Mouse (Mus musculus) bone marrow, adult 2 months (tissue): ENCODE measurements around the gene Mybpc3. TPM values are rescaled to one million over a fixed set of nuclear protein-coding genes. Genes with fewer than 3 reads are reported as not detected.

Experiments used
- H3K27ac ChIP-seq: fragments of 200-500 bp; 2 replicates; pipeline ENCODE4 v1.5.1; 2012; ENCODE audit warnings: low read depth, mild to moderate bottlenecking, control low read depth, inconsistent platforms, low read length; ENCODE audit not compliant: control insufficient read depth, poor library complexity, insufficient read depth
- H3K4me1 ChIP-seq: fragments of 200-500 bp; 2 replicates; pipeline ENCODE4 v1.6.1; 2011; ENCODE audit warnings: low read length; ENCODE audit not compliant: control insufficient read depth, insufficient read depth
- H3K4me3 ChIP-seq: fragments of 200-500 bp; replicated peaks from 2 replicates; pipeline ENCODE3; 2011; ENCODE audit warnings: mild to moderate bottlenecking, low read depth, low read length, control low read depth; ENCODE audit not compliant: control insufficient read depth
- CTCF ChIP-seq: fragments of 200-500 bp; IDR thresholded peaks from 2 replicates; pipeline ENCODE4 v1.5.1; 2011; ENCODE audit warnings: low read length, control low read depth; ENCODE audit not compliant: control insufficient read depth, insufficient read depth
- POLR2A ChIP-seq: fragments of 200-500 bp; IDR thresholded peaks from 2 replicates; pipeline ENCODE4 v1.6.1; 2011; ENCODE audit warnings: low read depth, mild to moderate bottlenecking, control low read depth, low read length, borderline replicate concordance; ENCODE audit not compliant: control insufficient read depth
- WGBS: fragments of 180-500 bp; shearing (Covaris S2); methylation state at CpG from one replicate; pipeline ENCODE4 v1.1.7; 2018; 5-methylcytosine and 5-hydroxymethylcytosine counted together
- polyA plus RNA-seq: library from polyadenylated mRNA; stranded (reverse); fragments of >200 nt; gene quantifications from 2 replicates; pipeline ENCODE4 v1.2.4, GENCODE M21; 2011; ENCODE audit warnings: low replicate concordance; ENCODE audit not compliant: missing spikeins, insufficient read depth, insufficient read length

The Mybpc3 gene
- polyA plus RNA-seq, 1 experiment: 1.1 TPM

GRCm38 (mm10) chr2:91078314-91079025, 39.5 kb upstream of the Mybpc3 start:
- peak overlapping the region; percentile 57 for H3K4me3 ChIP-seq
- TF ChIP-seq CTCF (no peak), POLR2A (no peak; the same call in 1 of the 2 replicates)
- peaks cover 8% of the 10 kb centered on the region for H3K4me1 ChIP-seq
- WGBS: under 1% methylated on average over 35 of the region's 36 CpGs
- peak overlapping the region; percentile 84 for H3K27ac ChIP-seq

- WGBS: 27% methylated on average over 5 of the region's 5 CpGs
- H3K4me3 ChIP-seq: peak overlapping the region; percentile 16
These were observed 38.9 kb upstream of the Mybpc3 start for GRCm38 (mm10) chr2:91079026-91079384.

GRCm38 (mm10) chr2:91080784-91081513, 37.0 kb upstream of the Mybpc3 start:
- H3K27ac ChIP-seq: peak overlapping the region; percentile 32
- H3K4me1 ChIP-seq: peaks cover 10% of the 10 kb centered on the region
- no peak overlapping the region for H3K4me3 ChIP-seq
- TF ChIP-seq POLR2A: no peak
- TF ChIP-seq CTCF: no peak
- WGBS: 20% methylated on average over 8 of the region's 8 CpGs

More at GRCm38 (mm10) chr2:91079026-91079384, 38.9 kb upstream of the Mybpc3 start:
- Histone ChIP-seq H3K27ac (peak overlapping the region; percentile 84), H3K4me1 (peaks cover 8% of the 10 kb centered on the region)
- no peak for TF ChIP-seq POLR2A
- TF ChIP-seq CTCF: no peak

GRCm38 (mm10) chr2:91081775-91082695, 35.9 kb upstream of the Mybpc3 start, which contains the start of gene Spi1:
TSS of gene Spi1 (plus strand) at chr2:91082390.
- 20% methylated on average over 13 of the region's 13 CpGs for WGBS
- peaks cover 14% of the 10 kb centered on the region for H3K4me1 ChIP-seq
- peak within 1 kb of the TSS; percentile 59 for H3K4me3 ChIP-seq
- TF ChIP-seq CTCF: no peak
- TF ChIP-seq POLR2A: peak; percentile 40; the same call in 1 of the 2 replicates
- H3K27ac ChIP-seq: peak within 1 kb of the TSS; percentile 89

DNA sequence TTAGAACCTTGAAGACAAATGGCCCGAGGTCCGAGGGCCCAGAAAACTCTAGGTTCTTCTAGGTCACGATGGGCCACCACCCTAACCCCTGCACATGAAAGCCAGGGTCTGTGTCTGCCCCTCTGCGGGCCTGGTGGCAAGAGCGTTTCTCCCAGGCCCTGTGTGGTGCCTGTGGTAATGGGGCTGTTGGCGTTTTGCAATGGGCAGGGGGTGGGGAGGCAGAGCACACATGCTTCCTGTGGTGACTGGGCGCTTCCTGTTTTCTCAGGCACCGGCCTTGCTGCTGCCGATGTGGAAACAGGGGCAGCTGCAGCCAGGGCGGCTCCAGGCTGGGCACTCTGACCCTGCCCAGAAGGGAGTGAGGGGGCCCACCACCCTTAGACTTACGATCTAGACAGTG, 35.1 kb upstream of the Mybpc3 start:
- WGBS: 2% methylated on average over 11 of the region's 11 CpGs
- peak overlapping the region; percentile 89 for H3K27ac ChIP-seq
- H3K4me1 ChIP-seq: peaks cover 14% of the 10 kb centered on the region
- H3K4me3 ChIP-seq: peak overlapping the region; percentile 48
- TF ChIP-seq CTCF (peak; percentile 14; the same call in 1 of the 2 replicates), POLR2A (peak; percentile 96)

DNA sequence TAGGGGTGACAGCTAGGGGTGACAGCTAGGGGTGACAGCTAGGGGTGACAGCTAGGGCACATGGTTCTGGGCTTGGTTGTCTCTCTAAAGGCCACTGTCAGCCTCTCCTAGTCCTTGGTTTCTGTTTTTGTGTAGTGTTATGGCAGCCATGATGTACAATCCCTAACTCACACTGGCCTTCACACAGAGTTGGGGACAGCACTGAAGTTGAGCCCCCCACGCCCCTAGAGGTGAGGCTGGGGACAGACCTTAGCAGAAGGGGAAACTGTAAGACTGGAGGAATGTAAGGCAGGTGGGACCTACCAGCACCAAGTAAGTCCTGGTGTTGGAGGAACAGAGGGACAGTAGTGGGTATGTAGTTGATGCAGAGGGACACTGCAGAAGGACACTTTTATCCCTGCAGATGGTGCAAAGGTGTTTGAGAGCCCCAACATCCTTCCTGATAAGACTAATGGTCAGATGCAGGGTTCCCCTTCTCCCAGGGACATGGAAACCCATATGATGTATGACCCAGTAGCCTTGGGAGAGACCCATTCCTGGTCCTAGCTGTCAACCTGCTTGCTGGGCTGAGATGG, 34.5 kb upstream of the Mybpc3 start:
- peak overlapping the region; percentile 48 for H3K4me3 ChIP-seq
- peak overlapping the region; percentile 89 for H3K27ac ChIP-seq
- TF ChIP-seq CTCF: peak; percentile 9; the same call in 1 of the 2 replicates
- TF ChIP-seq POLR2A: no peak
- WGBS: 8% methylated on average over 1 of the region's 1 CpGs
- peaks cover 15% of the 10 kb centered on the region for H3K4me1 ChIP-seq

DNA sequence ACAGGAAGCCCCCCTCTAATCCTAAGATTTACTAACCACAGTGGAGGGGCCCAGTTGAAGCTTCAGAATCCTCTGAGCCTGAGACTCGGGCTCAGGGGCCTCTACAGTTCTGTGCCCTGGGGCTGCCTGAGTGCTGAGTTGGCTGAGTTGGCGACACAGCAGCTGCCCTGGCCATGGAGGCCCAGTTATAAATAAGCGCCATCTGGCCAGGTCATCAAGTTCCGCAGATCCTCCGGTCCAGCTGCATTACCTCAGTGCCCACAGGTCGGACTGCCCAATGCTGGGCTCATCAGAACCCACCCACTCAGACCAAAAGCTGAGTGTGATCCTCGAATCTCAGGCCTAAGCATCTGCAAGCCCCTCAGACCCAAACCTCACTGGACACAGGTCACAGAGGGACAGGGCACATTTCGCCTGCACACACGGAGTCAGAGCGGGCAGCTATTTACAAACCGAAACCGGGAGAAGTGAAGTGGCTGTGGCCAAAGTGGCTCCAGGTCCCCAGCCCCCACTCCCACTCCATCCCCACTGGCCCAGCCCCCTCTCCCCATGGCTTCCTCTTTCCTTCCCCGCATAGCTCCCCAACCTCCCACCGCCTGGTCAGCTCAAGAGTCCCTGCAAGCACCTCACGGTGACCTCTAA, 33.6 kb upstream of the Mybpc3 start:
- TF ChIP-seq CTCF (no peak), POLR2A (0 out of 2 replicates have a peak, but pooled peaks have one; percentile 39)
- H3K4me1 ChIP-seq: peaks cover 15% of the 10 kb centered on the region
- peak overlapping the region; percentile 89 for H3K27ac ChIP-seq
- WGBS: 24% methylated on average over 15 of the region's 15 CpGs
- H3K4me3 ChIP-seq: peak overlapping the region; percentile 60
